Mouse (Mus musculus): ENCODE results near the gene Chn2. TPM values are rescaled to one million over a fixed set of nuclear protein-coding genes. Genes with fewer than 3 reads are reported as not detected.
"Not testable (repeated sequence)": the region's sequence is repeated elsewhere in the genome, so short reads cannot be mapped to it uniquely, and the experiment has no call there.

The Chn2 gene
- polyA plus RNA-seq, 1 experiment from 2014 or later: 13.3 TPM

GRCm38 (mm10) chr6:54164777-54165176, 125.4 kb downstream of the Chn2 start:
- Histone ChIP-seq H3K4me2 (replicated peaks) (no peak overlapping the region), H3K9ac (no peak overlapping the region), H3K27me3 (no peaks in the 10 kb centered on the region), H3K4me3 (no peak overlapping the region), H3K4me1 (no peaks in the 10 kb centered on the region), H3K9me3 (no peaks in the 10 kb centered on the region), H3K36me3 (no peaks in the 10 kb centered on the region), H3K27ac (no peak overlapping the region)
- ATAC-seq (ENCODE audit: insufficient number of reproducible peaks, insufficient read depth, low FRiP score, low TSS enrichment): no peak
- WGBS: 37% methylated on average over 4 of the region's 4 CpGs

GRCm38 (mm10) chr6:54165246-54165645, 125.9 kb downstream of the Chn2 start:
- H3K36me3 ChIP-seq: no peaks in the 10 kb centered on the region
- H3K4me1 ChIP-seq: no peaks in the 10 kb centered on the region
- no peaks in the 10 kb centered on the region for H3K9me3 ChIP-seq
- no peak overlapping the region for H3K27ac ChIP-seq
- WGBS: 86% methylated on average over 7 of the region's 7 CpGs
- no peaks in the 10 kb centered on the region for H3K27me3 ChIP-seq
- no peak for ATAC-seq (ENCODE audit: insufficient number of reproducible peaks, insufficient read depth, low FRiP score, low TSS enrichment)
- H3K9ac ChIP-seq: no peak overlapping the region
- no peak overlapping the region for H3K4me2 ChIP-seq (replicated peaks)
- no peak overlapping the region for H3K4me3 ChIP-seq

- Histone ChIP-seq H3K4me2 (replicated peaks) (no peak overlapping the region), H3K4me1 (no peaks in the 10 kb centered on the region), H3K27me3 (no peaks in the 10 kb centered on the region), H3K9ac (no peak overlapping the region), H3K36me3 (no peaks in the 10 kb centered on the region), H3K9me3 (no peaks in the 10 kb centered on the region), H3K27ac (no peak overlapping the region), H3K4me3 (no peak overlapping the region)
- 80% methylated on average over 4 of the region's 4 CpGs for WGBS
- ATAC-seq (ENCODE audit: insufficient number of reproducible peaks, insufficient read depth, low FRiP score, low TSS enrichment): no peak
These were observed 126.5 kb downstream of the Chn2 start for GRCm38 (mm10) chr6:54165863-54166262.

- no peaks in the 10 kb centered on the region for H3K27me3 ChIP-seq
- WGBS: 74% methylated on average over 7 of the region's 7 CpGs
- no peak overlapping the region for H3K9ac ChIP-seq
- no peak overlapping the region for H3K4me3 ChIP-seq
- ATAC-seq (ENCODE audit: insufficient number of reproducible peaks, insufficient read depth, low FRiP score, low TSS enrichment): no peak
- H3K4me1 ChIP-seq: no peaks in the 10 kb centered on the region
- H3K9me3 ChIP-seq: no peaks in the 10 kb centered on the region
- H3K27ac ChIP-seq: no peak overlapping the region
- H3K4me2 ChIP-seq (replicated peaks): no peak overlapping the region
- no peaks in the 10 kb centered on the region for H3K36me3 ChIP-seq
These were observed 127.7 kb downstream of the Chn2 start for GRCm38 (mm10) chr6:54166991-54167546.

- no peaks in the 10 kb centered on the region for H3K4me1 ChIP-seq
- 73% methylated on average over 11 of the region's 11 CpGs for WGBS
These were observed 131.0 kb downstream of the Chn2 start for GRCm38 (mm10) chr6:54170286-54170894.

GRCm38 (mm10) chr6:54171385-54171784, 132.0 kb downstream of the Chn2 start:
- Histone ChIP-seq H3K27ac (no peak overlapping the region), H3K36me3 (no peaks in the 10 kb centered on the region), H3K4me3 (no peak overlapping the region), H3K9me3 (no peaks in the 10 kb centered on the region), H3K9ac (no peak overlapping the region), H3K27me3 (no peaks in the 10 kb centered on the region), H3K4me2 (replicated peaks) (no peak overlapping the region), H3K4me1 (no peaks in the 10 kb centered on the region)
- WGBS: 73% methylated on average over 6 of the region's 6 CpGs
- no peak for ATAC-seq (ENCODE audit: insufficient number of reproducible peaks, insufficient read depth, low FRiP score, low TSS enrichment)

More at GRCm38 (mm10) chr6:54170286-54170894, 131.0 kb downstream of the Chn2 start:
- Histone ChIP-seq H3K27me3 (no peaks in the 10 kb centered on the region), H3K36me3 (no peaks in the 10 kb centered on the region), H3K9ac (no peak overlapping the region), H3K4me2 (replicated peaks) (no peak overlapping the region), H3K9me3 (no peaks in the 10 kb centered on the region), H3K27ac (no peak overlapping the region), H3K4me3 (no peak overlapping the region)
- no peak for ATAC-seq (ENCODE audit: insufficient number of reproducible peaks, insufficient read depth, low FRiP score, low TSS enrichment)

- no peak for ATAC-seq (ENCODE audit: insufficient number of reproducible peaks, insufficient read depth, low FRiP score, low TSS enrichment)
- no peak overlapping the region for H3K4me2 ChIP-seq (replicated peaks)
- H3K27ac ChIP-seq: no peak overlapping the region
- H3K9me3 ChIP-seq: no peaks in the 10 kb centered on the region
- no peaks in the 10 kb centered on the region for H3K27me3 ChIP-seq
- no peak overlapping the region for H3K9ac ChIP-seq
- no peaks in the 10 kb centered on the region for H3K36me3 ChIP-seq
- no peaks in the 10 kb centered on the region for H3K4me1 ChIP-seq
- WGBS: 77% methylated on average over 8 of the region's 8 CpGs
- H3K4me3 ChIP-seq: no peak overlapping the region
These were observed 136.3 kb downstream of the Chn2 start for GRCm38 (mm10) chr6:54175473-54176215.

- 92% methylated on average over 6 of the region's 6 CpGs for WGBS
- ATAC-seq (ENCODE audit: insufficient number of reproducible peaks, insufficient read depth, low FRiP score, low TSS enrichment); H3K4me1 ChIP-seq: not testable (repeated sequence)
These were observed 137.7 kb downstream of the Chn2 start for GRCm38 (mm10) chr6:54177081-54177480.

GRCm38 (mm10) chr6:54179056-54179873, 139.9 kb downstream of the Chn2 start:
- Histone ChIP-seq H3K27me3 (no peaks in the 10 kb centered on the region), H3K9me3 (no peaks in the 10 kb centered on the region), H3K36me3 (no peaks in the 10 kb centered on the region), H3K4me3 (no peak overlapping the region), H3K27ac (no peak overlapping the region), H3K9ac (no peak overlapping the region), H3K4me2 (replicated peaks) (no peak overlapping the region), H3K4me1 (no peaks in the 10 kb centered on the region)
- ATAC-seq (ENCODE audit: insufficient number of reproducible peaks, insufficient read depth, low FRiP score, low TSS enrichment): no peak
- 61% methylated on average over 1 of the region's 1 CpGs for WGBS

More at GRCm38 (mm10) chr6:54177081-54177480, 137.7 kb downstream of the Chn2 start:
- H3K27me3 ChIP-seq; H3K9ac ChIP-seq; H3K27ac ChIP-seq; H3K36me3 ChIP-seq; H3K9me3 ChIP-seq; H3K4me2 ChIP-seq (replicated peaks); H3K4me3 ChIP-seq: not testable (repeated sequence)

- Histone ChIP-seq H3K27ac (no peak overlapping the region), H3K9me3 (no peaks in the 10 kb centered on the region), H3K27me3 (no peaks in the 10 kb centered on the region), H3K36me3 (no peaks in the 10 kb centered on the region), H3K9ac (no peak overlapping the region), H3K4me1 (no peaks in the 10 kb centered on the region), H3K4me2 (replicated peaks) (no peak overlapping the region), H3K4me3 (no peak overlapping the region)
- ATAC-seq (ENCODE audit: insufficient number of reproducible peaks, insufficient read depth, low FRiP score, low TSS enrichment): no peak
- 85% methylated on average over 6 of the region's 6 CpGs for WGBS
These were observed 140.5 kb downstream of the Chn2 start for GRCm38 (mm10) chr6:54179874-54180212.

GRCm38 (mm10) chr6:54183825-54184578, 144.6 kb downstream of the Chn2 start:
- Histone ChIP-seq H3K27me3 (no peaks in the 10 kb centered on the region), H3K4me3 (no peak overlapping the region), H3K4me2 (replicated peaks) (no peak overlapping the region), H3K9ac (no peak overlapping the region), H3K27ac (no peak overlapping the region), H3K36me3 (no peaks in the 10 kb centered on the region), H3K9me3 (no peaks in the 10 kb centered on the region), H3K4me1 (no peaks in the 10 kb centered on the region)
- no peak for ATAC-seq (ENCODE audit: insufficient number of reproducible peaks, insufficient read depth, low FRiP score, low TSS enrichment)
- WGBS: 69% methylated on average over 14 of the region's 14 CpGs

All from embryonic facial prominence, embryonic 12.5 days (tissue).